Mouse (Mus musculus): ENCODE measurements around the gene Gga2.

Gga2 gene

GRCm38 (mm10) chr7:121938124-121938891 is 82.7 kb downstream of the Gga2 start:
- DNase-seq (ENCODE audit: low read depth, low spot score): no peak

GRCm38 (mm10) chr7:121936861-121937630 is 84.0 kb downstream of the Gga2 start:
- DNase-seq (ENCODE audit: low read depth, low spot score): no peak
